Mouse (Mus musculus): ENCODE measurements around the gene Bsn.
"Not testable (repeated sequence)": the region's sequence is repeated elsewhere in the genome, so short reads cannot be mapped to it uniquely, and the experiment has no call there.

Bsn gene

DNA sequence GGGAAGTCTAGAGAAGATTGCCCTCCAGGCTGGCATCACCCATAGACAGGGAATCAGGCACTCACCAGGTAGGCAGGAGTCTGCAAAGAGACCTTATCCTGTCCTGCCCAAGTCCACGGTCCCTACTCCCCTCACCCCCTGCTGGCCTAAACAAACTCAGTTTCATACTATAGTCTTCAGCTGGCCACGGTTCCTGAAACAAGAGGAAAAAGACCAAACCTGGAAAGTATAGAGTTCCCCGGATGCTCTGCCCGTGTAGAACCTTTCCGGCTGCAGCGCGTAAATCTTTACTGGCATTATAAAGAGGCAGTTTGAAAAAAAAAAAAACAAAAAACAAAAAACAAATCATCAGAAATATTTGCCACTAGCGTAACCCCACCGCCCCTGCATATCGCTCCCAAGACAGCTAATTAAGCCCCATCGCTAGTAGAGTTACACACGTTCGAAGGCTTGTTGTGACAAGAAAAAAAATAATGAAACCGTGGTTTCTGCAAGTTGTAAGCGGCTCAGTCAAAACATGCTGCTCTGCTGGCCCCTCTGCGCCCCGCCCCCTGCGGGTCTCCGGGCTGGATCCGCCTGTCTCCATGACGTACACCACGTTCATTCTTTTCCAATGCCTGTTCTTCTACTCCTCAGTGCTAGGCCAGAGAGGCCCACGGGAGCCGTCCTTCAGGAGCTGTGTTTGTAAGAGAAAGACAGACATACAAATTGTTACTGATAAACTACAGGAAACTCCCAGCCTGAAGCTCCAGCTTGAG, 6.9 kb upstream of the Bsn start:
- no peak for DNase-seq (ENCODE audit: low spot score)

GRCm38 (mm10) chr9:108196222-108196621, 6.0 kb upstream of the Bsn start:
- not testable (repeated sequence) for DNase-seq (ENCODE audit: low spot score)

GRCm38 (mm10) chr9:108189488-108189786, 747 bp downstream of the Bsn start:
- DNase-seq (ENCODE audit: low spot score), result no peak

- DNase-seq (ENCODE audit: low spot score), result no peak
These were observed 1.2 kb downstream of the Bsn start for GRCm38 (mm10) chr9:108189023-108189422.

DNA sequence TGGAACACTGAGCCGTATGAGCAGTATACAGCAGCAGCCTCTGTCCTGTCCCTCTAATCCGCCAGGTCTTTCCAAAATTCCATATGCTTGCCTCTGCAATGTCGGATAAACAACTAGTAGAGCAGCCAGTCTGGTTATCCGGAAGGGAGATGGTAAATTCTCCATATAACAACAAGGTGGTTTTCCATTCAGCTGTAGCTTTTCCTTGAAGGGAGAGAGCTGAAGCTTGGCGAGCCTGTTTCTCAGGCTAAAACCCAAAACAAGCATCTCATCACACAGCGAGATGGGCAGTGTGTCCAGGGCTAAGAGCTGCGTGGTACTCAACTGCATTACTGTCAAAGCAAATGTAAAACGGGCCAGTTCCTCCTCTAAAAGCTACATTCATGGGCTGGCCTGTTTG, 1.7 kb downstream of the Bsn start:
- no peak for DNase-seq (ENCODE audit: low spot score)

- no peak for DNase-seq (ENCODE audit: low spot score)
These were observed 2.6 kb downstream of the Bsn start for GRCm38 (mm10) chr9:108187616-108188015.

DNA sequence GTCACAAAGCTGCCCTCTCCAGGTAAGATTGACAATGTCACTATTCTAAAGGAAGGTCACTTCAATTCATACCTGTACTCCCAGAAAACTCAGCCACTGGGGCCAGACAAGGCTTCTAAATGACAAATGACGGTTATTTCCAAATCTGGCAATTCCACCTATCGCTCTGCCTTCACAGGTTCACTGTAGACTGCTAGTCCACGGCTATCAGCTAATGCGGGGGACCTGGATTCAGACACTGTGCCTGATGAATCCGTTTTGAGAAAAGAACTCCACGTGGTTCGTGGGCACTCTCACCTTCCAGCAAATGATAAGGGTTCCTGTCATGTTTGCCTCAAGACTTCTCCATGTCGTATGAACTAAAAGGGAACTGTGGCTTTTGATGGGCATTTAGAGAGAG, 4.4 kb downstream of the Bsn start:
- DNase-seq (ENCODE audit: low spot score), result no peak

DNA sequence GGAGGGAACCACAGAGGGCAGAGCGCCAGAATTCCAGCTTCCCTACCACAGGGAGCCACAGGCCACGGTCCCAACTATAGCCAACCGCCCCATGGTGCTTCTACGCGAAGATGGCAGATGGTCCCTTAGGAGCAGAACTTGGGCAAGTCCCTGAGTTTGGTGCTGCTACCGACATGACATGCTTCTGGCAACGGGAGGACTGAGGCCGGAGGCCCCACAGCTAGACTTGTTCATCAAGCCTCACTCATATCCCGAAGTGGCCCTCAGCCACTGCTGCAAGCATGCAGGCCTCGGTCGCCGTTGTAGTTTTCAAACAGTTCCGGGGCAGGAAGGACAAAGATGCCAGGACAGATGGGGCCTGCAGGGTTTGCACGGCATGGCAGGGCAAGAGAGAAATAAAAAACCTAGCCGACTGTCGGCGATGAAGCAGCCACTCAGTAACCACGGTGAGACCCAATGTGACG, 6.6 kb downstream of the Bsn start:
- DNase-seq (ENCODE audit: low spot score), result no peak

DNA sequence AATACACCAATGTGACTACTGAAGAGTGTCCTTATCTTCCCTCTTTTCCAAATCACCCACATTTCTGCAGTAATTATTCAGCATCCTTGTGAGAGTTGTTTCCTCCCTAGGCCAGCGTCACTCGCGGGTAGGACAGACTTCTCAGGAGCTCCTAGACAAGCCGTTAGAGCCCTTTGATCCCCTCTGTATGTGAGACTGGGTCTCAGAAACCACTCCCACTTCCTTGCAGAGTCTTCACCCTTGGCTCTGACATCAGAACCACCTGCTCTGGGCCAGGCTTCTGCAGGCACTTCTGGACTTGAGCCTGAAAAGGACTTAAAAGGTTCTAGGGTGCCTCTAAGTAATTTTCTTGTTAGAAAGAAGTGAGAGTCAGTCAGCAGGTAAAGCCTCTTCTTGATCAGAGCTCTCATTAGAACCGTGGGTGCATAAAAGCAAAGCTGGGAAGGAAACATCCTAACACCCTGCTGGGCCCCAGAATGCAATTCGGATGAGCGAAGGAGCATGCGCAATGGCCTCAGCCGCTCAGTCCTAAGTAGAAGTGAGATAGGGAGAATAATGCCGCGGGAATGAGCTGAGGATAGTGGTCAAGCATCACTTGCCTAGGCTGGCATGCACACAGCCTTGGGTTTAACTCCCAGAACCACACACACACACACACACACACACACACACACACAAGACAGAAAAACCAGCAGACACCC, 7.2 kb downstream of the Bsn start:
- no peak for DNase-seq (ENCODE audit: low spot score)

DNA sequence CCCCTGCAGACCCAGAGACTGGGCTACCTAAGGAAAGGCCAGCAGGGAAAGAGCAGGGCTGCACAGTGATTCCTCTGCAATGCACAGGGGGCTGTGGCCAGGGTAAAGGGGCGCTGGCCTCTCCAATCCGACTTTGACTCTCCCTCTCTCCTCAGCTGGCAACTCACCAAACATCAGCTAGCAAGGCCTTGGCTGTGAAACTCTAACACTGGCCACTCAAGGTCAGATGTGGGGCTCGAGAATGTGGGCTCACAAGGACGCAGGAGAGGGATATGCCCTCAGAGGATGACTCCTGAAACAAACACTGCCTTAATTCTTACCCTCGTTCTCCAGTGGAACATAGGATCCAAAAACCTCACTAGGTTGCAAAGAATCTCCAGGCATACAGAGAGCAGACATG, 11.8 kb downstream of the Bsn start:
- no peak for DNase-seq (ENCODE audit: low spot score)

DNA sequence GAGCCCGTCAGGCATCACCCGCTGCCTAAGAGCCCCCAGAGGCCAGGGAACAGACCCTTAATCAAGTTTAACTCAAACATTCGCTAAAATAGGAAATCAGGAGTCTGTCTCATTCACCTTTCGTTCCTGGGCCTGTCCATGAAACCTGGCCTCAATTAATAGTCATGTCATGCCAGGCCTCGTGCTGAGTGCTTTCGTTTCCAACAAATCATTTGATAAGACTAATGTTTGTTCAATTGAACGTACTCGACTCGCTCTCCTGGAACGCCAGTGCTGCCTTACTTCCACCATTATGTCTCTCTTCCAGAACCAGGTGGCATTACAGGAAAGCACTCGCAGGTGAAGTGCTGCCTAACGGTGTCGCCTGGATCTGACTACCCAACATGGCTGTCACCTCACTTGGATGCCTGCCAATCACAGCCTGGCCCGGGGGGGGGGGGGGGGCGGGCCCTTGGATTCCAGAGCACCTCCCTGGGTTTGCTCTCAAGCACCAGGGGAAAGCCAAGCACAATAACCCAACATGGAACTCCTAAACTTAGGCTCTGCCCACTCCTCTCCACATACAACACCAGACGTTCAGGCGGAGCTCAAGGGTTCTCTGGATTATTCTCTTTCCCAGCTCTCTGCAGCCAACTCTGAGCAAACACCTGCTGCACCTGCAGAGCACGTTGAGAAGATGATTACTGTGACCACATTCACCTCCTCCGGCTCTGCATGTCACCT, 14.9 kb downstream of the Bsn start:
- DNase-seq (ENCODE audit: low spot score), result no peak

DNA sequence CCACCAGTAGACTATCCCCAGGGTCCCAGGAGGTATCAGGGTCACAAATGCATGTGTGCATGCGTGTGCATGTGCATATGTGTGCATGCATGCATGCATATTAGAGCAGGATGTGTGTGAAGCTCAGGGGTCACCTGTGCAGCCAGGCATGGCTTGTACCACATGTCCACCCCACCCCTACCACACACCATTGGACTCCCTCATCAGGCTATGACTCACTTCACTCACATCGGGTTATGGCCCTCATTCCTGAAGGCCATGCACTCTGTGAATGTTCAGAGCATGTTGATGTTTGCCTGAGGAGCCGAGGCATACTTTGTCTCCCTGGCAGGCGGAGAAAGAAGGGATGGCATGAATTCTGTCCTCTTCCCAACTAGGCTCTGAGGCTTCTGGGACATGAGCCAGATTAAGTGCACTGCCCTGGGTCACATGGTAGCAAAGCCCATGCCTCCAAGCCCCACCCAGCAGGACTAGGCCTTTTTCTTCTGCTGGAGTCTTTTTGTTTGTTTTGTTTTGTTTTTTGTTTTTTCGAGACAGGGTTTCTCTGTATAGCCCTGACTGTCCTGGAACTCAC, 17.3 kb downstream of the Bsn start:
- no peak for DNase-seq (ENCODE audit: low spot score)

DNA sequence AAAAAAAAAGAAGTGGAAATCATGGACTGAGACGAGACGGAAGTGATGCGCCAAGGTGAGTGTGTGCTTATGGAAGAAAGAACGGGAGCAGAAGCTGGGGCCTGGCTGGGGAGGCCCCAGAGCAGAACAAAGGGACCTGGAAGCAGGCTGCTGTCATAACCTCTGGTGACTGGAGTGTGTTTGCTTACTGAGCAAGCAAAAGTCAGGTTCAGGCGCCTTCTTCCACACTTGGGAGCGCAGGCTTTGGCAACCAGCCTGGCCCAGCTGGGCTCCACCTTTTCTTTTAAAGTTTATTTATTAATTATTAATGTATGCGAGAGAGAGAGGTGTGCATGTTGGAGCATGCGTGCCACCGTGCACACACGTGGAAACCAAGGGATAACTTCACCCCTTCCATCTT, 20.4 kb downstream of the Bsn start:
- no peak for DNase-seq (ENCODE audit: low spot score)

DNA sequence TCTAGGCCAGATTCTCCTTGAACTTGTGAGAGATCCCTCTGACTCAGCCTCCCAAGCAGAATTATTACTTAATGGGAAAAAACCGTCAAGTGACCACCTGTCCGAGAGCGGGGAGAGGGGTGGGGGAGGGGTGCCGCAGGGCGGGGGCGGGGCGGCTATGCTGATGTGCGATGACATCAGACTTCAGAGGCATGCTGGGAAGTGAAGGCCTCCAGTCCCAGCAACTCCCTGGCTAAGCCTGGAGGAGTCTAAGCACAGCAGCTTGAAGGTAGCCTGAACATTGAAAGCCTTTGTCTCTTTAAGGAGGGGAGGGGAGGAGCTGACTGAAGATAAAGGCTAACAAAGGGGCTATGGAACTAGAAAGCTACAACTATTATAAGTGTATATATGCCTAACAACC, 25.0 kb downstream of the Bsn start:
- no peak for DNase-seq (ENCODE audit: low spot score)

DNA sequence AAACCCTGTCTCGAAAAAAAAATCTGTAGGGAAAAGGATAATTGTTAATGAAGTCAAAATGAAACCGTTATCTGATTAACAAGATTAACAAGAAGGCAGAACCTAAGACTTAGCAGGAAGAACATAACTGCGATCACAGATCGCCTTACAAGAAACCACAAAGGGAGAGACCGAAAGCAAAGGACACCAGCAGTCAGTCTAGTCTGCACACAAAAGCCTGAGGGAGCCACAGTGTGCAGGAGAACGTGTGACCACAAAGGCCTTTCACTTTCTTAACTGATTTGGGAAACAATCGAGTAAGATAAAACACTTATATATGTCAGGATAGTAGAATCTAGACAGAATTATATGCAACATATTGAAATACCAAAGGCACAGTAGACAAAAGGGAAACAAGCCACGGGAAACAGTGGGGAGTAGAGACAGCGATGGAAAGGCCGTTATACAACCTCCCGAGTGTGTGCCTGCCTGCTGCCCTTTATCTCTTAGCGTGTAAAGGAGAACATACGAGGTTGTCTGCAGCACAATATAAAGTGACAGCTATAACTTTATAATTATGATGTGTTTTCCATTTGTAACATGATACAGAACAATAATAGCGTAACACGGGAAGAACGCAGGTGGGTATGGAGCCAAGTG, 26.4 kb downstream of the Bsn start:
- DNase-seq (ENCODE audit: low spot score), result no peak

GRCm38 (mm10) chr9:108157891-108158290, 32.3 kb downstream of the Bsn start:
- no peak for DNase-seq (ENCODE audit: low spot score)

- peak; percentile 48 for DNase-seq (ENCODE audit: low spot score)
These were observed 32.7 kb downstream of the Bsn start for GRCm38 (mm10) chr9:108157451-108157850.

DNA sequence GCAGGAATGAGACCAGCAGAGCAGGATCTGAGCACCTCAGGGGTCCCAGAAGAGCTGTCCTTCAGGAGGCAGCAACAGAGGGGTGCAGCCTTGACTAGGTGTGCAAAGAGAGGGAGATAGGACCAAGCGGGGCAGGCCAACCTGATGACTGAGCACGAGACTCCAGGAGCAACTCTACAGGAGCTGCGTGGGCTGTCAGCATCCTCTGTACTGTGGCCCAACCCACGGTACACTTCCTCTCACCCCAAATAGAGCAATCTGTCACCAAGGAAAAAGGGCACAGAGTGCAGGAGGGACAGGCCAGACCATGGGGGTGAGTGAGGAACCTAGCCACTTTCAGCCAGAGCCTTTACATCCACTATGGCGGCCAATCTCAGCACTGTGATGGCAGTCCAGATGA, 33.4 kb downstream of the Bsn start:
- DNase-seq (ENCODE audit: low spot score), result no peak

DNA sequence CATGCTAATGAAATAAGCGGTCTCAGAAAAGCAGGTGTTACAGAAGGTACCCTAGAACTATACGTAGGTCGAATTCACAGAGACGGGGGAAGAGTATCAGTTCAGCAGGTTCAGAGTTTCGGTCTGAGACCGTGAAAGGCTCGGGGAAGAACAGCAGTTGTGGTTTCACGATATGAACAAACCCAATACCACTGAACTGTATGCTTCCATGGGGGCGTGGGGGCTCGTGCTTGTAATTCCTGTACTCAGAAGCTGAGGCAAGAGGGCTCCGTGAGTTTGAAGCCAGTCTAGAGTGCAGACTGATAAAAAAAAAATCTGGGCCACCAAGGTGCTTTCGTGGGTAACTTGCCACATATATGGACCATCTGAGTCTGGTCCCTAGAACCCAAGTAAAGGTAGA, 35.4 kb downstream of the Bsn start:
- DNase-seq (ENCODE audit: low spot score), result no peak

DNA sequence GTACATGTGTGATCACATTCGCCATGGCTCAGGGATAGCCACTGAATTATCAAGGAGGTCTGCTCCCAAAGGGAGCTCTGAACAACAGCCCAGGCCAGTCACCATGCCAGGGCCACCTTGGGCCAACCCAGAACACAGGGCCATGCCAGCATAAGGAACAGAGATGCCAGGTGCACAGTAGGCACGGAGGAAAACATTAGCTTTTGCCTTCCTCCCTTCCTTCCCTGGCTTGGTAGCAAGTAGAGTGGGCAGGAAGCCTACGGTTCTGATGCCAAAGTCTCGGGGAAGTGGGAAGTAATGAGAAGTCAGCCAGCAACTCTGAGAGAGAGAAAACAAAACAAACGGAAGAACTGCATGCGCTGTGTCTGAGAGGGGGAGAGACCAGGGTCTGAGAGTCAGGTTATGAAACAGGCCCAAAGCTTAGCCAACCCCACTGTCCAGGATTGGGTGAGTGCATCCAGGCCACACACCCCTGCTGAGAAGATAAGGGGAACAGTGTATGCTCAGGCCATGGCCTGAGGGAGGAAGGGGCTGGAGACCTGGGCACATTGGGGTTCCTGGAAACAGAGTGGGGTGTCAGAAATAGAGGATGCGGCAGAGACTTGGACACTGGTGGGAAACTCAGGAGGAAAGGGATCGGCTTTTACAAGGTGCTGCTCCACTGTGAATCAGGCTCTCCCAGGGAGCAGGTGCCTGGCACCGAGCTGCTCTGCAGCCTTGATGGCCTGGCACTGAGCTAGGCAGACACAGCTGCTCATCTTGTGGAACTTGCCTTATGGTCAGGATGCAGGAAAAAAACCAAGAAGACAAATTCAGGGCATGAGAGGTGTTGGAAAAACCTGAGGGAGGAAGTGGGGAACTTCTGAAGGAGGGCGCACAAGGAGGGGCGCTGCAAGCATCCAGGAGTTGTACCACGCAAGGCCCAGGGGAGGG, 36.4 kb downstream of the Bsn start:
- DNase-seq (ENCODE audit: low spot score), result no peak

- no peak for DNase-seq (ENCODE audit: low spot score)
These were observed 39.7 kb downstream of the Bsn start for GRCm38 (mm10) chr9:108150486-108150885.

Data from layer of hippocampus, adult 9-10 months (tissue).